Mouse (Mus musculus) retina, embryonic 14.5 days (tissue): ENCODE measurements around the gene Ube2f.

Experiments
- DNase-seq: peaks from one replicate; pipeline ENCODE4 v3.0.0-alpha.2; 2015; ENCODE audit warnings: low spot score

Ube2f gene

GRCm38 (mm10) chr1:91249564-91250414, at the start of gene Ube2f:
Gene Ube2f (plus strand): TSS chr1:91250304.
- DNase-seq: peak; percentile 98

- no peak for DNase-seq
Measured at GRCm38 (mm10) chr1:91201122-91201521, 49.0 kb upstream of the Ube2f start.

- peak; percentile 52 for DNase-seq
Measured at GRCm38 (mm10) chr1:91204221-91204765, 45.8 kb upstream of the Ube2f start.

- no peak for DNase-seq
Measured at GRCm38 (mm10) chr1:91205651-91206050, 44.5 kb upstream of the Ube2f start.

GRCm38 (mm10) chr1:91206336-91206735, 43.8 kb upstream of the Ube2f start:
- no peak for DNase-seq

- DNase-seq: no peak
Measured at GRCm38 (mm10) chr1:91206873-91207272, 43.2 kb upstream of the Ube2f start.

GRCm38 (mm10) chr1:91207334-91208074, 42.6 kb upstream of the Ube2f start:
- no peak for DNase-seq

- DNase-seq: no peak
Measured at GRCm38 (mm10) chr1:91209343-91209742, 40.8 kb upstream of the Ube2f start.

- no peak for DNase-seq
Measured at GRCm38 (mm10) chr1:91209785-91210184, 40.3 kb upstream of the Ube2f start.

- peak; percentile 88 for DNase-seq
Measured at GRCm38 (mm10) chr1:91211099-91211498, 39.0 kb upstream of the Ube2f start.

- DNase-seq: no peak
Measured at GRCm38 (mm10) chr1:91211591-91212008, 38.5 kb upstream of the Ube2f start.

- no peak for DNase-seq
Measured at GRCm38 (mm10) chr1:91215264-91215663, 34.8 kb upstream of the Ube2f start.

- no peak for DNase-seq
Measured at GRCm38 (mm10) chr1:91215981-91216380, 34.1 kb upstream of the Ube2f start.

GRCm38 (mm10) chr1:91216504-91217267, 33.4 kb upstream of the Ube2f start:
- DNase-seq: peak; percentile 15

GRCm38 (mm10) chr1:91219641-91220321, 30.3 kb upstream of the Ube2f start:
- no peak for DNase-seq

- DNase-seq: no peak
Measured at GRCm38 (mm10) chr1:91220322-91220672, 29.8 kb upstream of the Ube2f start.

GRCm38 (mm10) chr1:91226562-91226961, 23.5 kb upstream of the Ube2f start:
- no peak for DNase-seq

- DNase-seq: peak; percentile 32
Measured at GRCm38 (mm10) chr1:91227381-91228054, 22.6 kb upstream of the Ube2f start.

GRCm38 (mm10) chr1:91231142-91231541, 19.0 kb upstream of the Ube2f start:
- no peak for DNase-seq

- no peak for DNase-seq
Measured at GRCm38 (mm10) chr1:91231896-91232295, 18.2 kb upstream of the Ube2f start.

GRCm38 (mm10) chr1:91235395-91235794, 14.7 kb upstream of the Ube2f start:
- no peak for DNase-seq
